In the genomic region with DNA sequence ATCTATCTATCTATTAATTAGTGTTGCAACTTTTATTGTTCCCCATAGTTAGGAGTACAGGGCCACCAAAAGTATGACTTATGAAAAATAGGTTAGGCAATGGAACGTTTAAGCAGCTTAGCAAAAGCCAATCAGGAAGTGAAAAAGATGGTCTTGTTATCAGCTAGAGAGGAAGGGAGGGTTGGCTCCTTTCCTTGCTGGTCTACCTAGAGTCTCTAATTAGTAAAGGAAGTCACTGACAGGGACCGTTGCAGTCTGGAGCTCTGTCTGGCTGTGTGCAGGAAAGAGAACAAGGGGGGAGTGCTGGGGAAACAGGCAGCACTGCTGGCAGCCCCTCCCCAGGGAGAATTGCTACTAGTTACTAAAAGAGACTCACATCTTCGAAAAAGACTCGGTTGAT, we compare ENCODE assay signal across 13 mouse cellular contexts. TPM values are rescaled to one million over a fixed set of nuclear protein-coding genes. Genes with fewer than 3 reads are reported as not detected.
"Had no signal": no experiment of that assay in that cellular context is flagged by ENCODE, and none has a peak within 500 bp of the region (broad histone marks: within the 10 kb centered on the region; RNA-seq: fewer than 3 reads in every experiment).

No protein-coding gene starts in this region.

- ATAC-seq: liver, embryonic 12.5 days; midbrain, embryonic 13.5 days had no signal

- DNase-seq: kidney, adult 18-20 months; kidney, postnatal 25 days; lung, embryonic 14.5 days; lung, postnatal 10 days; lung, postnatal 4 days; thymus, adult 2 months; thymus, postnatal 25 days had no signal

RNA-seq across cellular contexts. Expression of a gene that starts 25.5 kb away (rescaled TPM):
- total RNA-seq: left cerebral cortex, adult 2 months; midbrain, postnatal 0 days had no signal

RNA-seq across cellular contexts. Expression of a gene that starts 39.2 kb away (rescaled TPM):
- total RNA-seq: layer of hippocampus, postnatal 25 days; left cerebral cortex, adult 2 months; left cerebral cortex, postnatal 25 days; midbrain, postnatal 0 days had no signal

RNA-seq across cellular contexts. Expression of a gene that starts 56.6 kb away (rescaled TPM):
- total RNA-seq: midbrain, postnatal 0 days had no signal
